Mouse (Mus musculus) forebrain, embryonic 11.5 days (tissue): Measurements from ENCODE around the gene Ankrd44. TPM values are rescaled to one million over a fixed set of nuclear protein-coding genes. Genes with fewer than 3 reads are reported as not detected.

ENCODE experiments used
- ATAC-seq: fragments of 200-750 bp; cut with Nextera tagmentation; replicated peaks from 2 replicates; pipeline ENCODE4 v1.8.0; 2017; ENCODE audit warnings: moderate TSS enrichment; ENCODE audit not compliant: low FRiP score
- DNase-seq: peaks from one replicate; pipeline ENCODE4 v3.0.0-alpha.2; 2017; ENCODE audit warnings: low spot score
- H3K27ac ChIP-seq: fragments of 300-500 bp; sonication (generic); 2 replicates; pipeline ENCODE4 v1.5.1; 2014; ENCODE audit warnings: low read depth, low read length
- H3K27me3 ChIP-seq: fragments of 300-500 bp; sonication (generic); 2 replicates; pipeline ENCODE4 v1.6.1; 2014; ENCODE audit warnings: mild to moderate bottlenecking, low read length, mixed read lengths; ENCODE audit not compliant: control insufficient read depth, insufficient read depth
- H3K36me3 ChIP-seq: fragments of 300-500 bp; sonication (generic); 2 replicates; pipeline ENCODE4 v1.6.1; 2014; ENCODE audit warnings: mild to moderate bottlenecking, low read length, moderate library complexity, mixed read lengths; ENCODE audit not compliant: control insufficient read depth, insufficient read depth
- H3K4me1 ChIP-seq: fragments of 300-500 bp; sonication (generic); replicated peaks from 2 replicates; pipeline ENCODE4 v1.6.1; 2014; ENCODE audit warnings: low read length, mixed read lengths; ENCODE audit not compliant: control insufficient read depth, insufficient read depth
- H3K4me2 ChIP-seq: fragments of 300-500 bp; sonication (generic); 2 replicates; pipeline ENCODE4 v1.6.1; 2014; ENCODE audit warnings: low read depth, mild to moderate bottlenecking, low read length, moderate library complexity, mixed read lengths; ENCODE audit not compliant: severe bottlenecking
- H3K4me3 ChIP-seq: fragments of 300-500 bp; sonication (generic); 2 replicates; pipeline ENCODE4 v1.5.1; 2014; ENCODE audit warnings: low read depth, low read length
- H3K9ac ChIP-seq: fragments of 300-500 bp; sonication (generic); 2 replicates; pipeline ENCODE4 v1.6.1; 2014; ENCODE audit warnings: low read length
- H3K9me3 ChIP-seq: fragments of 300-500 bp; sonication (generic); 2 replicates; pipeline ENCODE4 v1.6.1; 2016; ENCODE audit warnings: low read length, mixed read lengths; ENCODE audit not compliant: control insufficient read depth
- WGBS: fragments of 180-500 bp; shearing (Covaris S2); extraction: QIAGEN DNeasy Blood & Tissue Kit; methylation state at CpG from one replicate; pipeline ENCODE4 v1.1.7; 2014; 5-methylcytosine and 5-hydroxymethylcytosine counted together
- polyA plus RNA-seq: library from polyadenylated mRNA; unstranded; fragments of >200 nt; fragmentation: Nextera tagmentation; extraction: Ambion mirVana; gene quantifications from 2 replicates; pipeline ENCODE4 v1.2.1, GENCODE M21; 2014

Ankrd44 gene
- polyA plus RNA-seq, 1 experiment from 2014 or later, result 19.3 TPM

GRCm38 (mm10) chr1:54688441-54688840 is 237.7 kb downstream of the Ankrd44 start:
- DNase-seq, result no peak
- Histone ChIP-seq H3K4me2 (no peak overlapping the region), H3K4me3 (no peak overlapping the region), H3K9me3 (no peaks in the 10 kb centered on the region), H3K9ac (no peak overlapping the region), H3K27me3 (no peaks in the 10 kb centered on the region), H3K27ac (no peak overlapping the region), H3K36me3 (no peaks in the 10 kb centered on the region), H3K4me1 (no peaks in the 10 kb centered on the region)
- WGBS, result 85% methylated on average over 3 of the region's 3 CpGs
- no peak for ATAC-seq

GRCm38 (mm10) chr1:54684316-54684715 is 241.9 kb downstream of the Ankrd44 start:
- WGBS, result 89% methylated on average over 4 of the region's 4 CpGs
- Histone ChIP-seq H3K9ac (no peak overlapping the region), H3K9me3 (no peaks in the 10 kb centered on the region)

GRCm38 (mm10) chr1:54679556-54679955 is 246.6 kb downstream of the Ankrd44 start:
- WGBS, result 90% methylated on average over 1 of the region's 1 CpGs
- DNase-seq (no peak), ATAC-seq (no peak)
- no peaks in the 10 kb centered on the region for H3K27me3 ChIP-seq
- H3K27ac ChIP-seq, result no peak overlapping the region
- H3K4me3 ChIP-seq, result no peak overlapping the region
- H3K9ac ChIP-seq, result no peak overlapping the region
- no peaks in the 10 kb centered on the region for H3K36me3 ChIP-seq
- H3K4me2 ChIP-seq, result no peak overlapping the region
- H3K9me3 ChIP-seq, result no peaks in the 10 kb centered on the region
- peaks cover 3% of the 10 kb centered on the region; the same call in 1 of the 2 replicates for H3K4me1 ChIP-seq

More at GRCm38 (mm10) chr1:54684316-54684715, 241.9 kb downstream of the Ankrd44 start:
- Histone ChIP-seq H3K4me3 (no peak overlapping the region), H3K27me3 (no peaks in the 10 kb centered on the region), H3K36me3 (no peaks in the 10 kb centered on the region), H3K4me2 (no peak overlapping the region), H3K27ac (no peak overlapping the region), H3K4me1 (no peaks in the 10 kb centered on the region)
- DNase-seq, result no peak
- no peak for ATAC-seq

- ATAC-seq (no peak), DNase-seq (no peak)
- Histone ChIP-seq H3K27ac (no peak overlapping the region), H3K4me3 (no peak overlapping the region), H3K4me2 (no peak overlapping the region), H3K27me3 (no peaks in the 10 kb centered on the region), H3K9ac (no peak overlapping the region), H3K36me3 (no peaks in the 10 kb centered on the region), H3K4me1 (peaks cover 3% of the 10 kb centered on the region; the same call in 1 of the 2 replicates), H3K9me3 (no peaks in the 10 kb centered on the region)
- 83% methylated on average over 1 of the region's 1 CpGs for WGBS
These were observed 248.2 kb downstream of the Ankrd44 start for GRCm38 (mm10) chr1:54678037-54678436.

- 66% methylated on average over 5 of the region's 5 CpGs for WGBS
- ATAC-seq, result no peak
These were observed 250.7 kb downstream of the Ankrd44 start for GRCm38 (mm10) chr1:54675478-54675877.

GRCm38 (mm10) chr1:54667991-54668390 is 258.2 kb downstream of the Ankrd44 start:
- no peaks in the 10 kb centered on the region for H3K27me3 ChIP-seq
- no peak overlapping the region for H3K4me2 ChIP-seq
- ATAC-seq (no peak), DNase-seq (no peak)
- no peak overlapping the region for H3K9ac ChIP-seq
- H3K4me1 ChIP-seq, result no peaks in the 10 kb centered on the region
- WGBS, result 79% methylated on average over 2 of the region's 2 CpGs
- no peaks in the 10 kb centered on the region for H3K9me3 ChIP-seq
- no peak overlapping the region for H3K4me3 ChIP-seq
- H3K27ac ChIP-seq, result no peak overlapping the region
- no peaks in the 10 kb centered on the region for H3K36me3 ChIP-seq

More at GRCm38 (mm10) chr1:54675478-54675877, 250.7 kb downstream of the Ankrd44 start:
- Histone ChIP-seq H3K4me2 (no peak overlapping the region), H3K4me1 (peaks cover 3% of the 10 kb centered on the region; the same call in 1 of the 2 replicates), H3K9ac (no peak overlapping the region), H3K27ac (no peak overlapping the region), H3K4me3 (no peak overlapping the region), H3K36me3 (no peaks in the 10 kb centered on the region), H3K9me3 (no peaks in the 10 kb centered on the region), H3K27me3 (no peaks in the 10 kb centered on the region)
- DNase-seq, result no peak

- Histone ChIP-seq H3K4me3 (no peak overlapping the region), H3K9me3 (no peaks in the 10 kb centered on the region), H3K4me1 (no peaks in the 10 kb centered on the region), H3K27ac (no peak overlapping the region), H3K36me3 (no peaks in the 10 kb centered on the region), H3K9ac (no peak overlapping the region), H3K4me2 (no peak overlapping the region), H3K27me3 (no peaks in the 10 kb centered on the region)
- WGBS, result 62% methylated on average over 8 of the region's 8 CpGs
- ATAC-seq (0 out of 2 replicates have a peak, but pooled peaks have one; percentile 61), DNase-seq (no peak)
These were observed 260.4 kb downstream of the Ankrd44 start for GRCm38 (mm10) chr1:54665582-54666405.

- ATAC-seq (no peak), DNase-seq (no peak)
- H3K4me3 ChIP-seq, result no peak overlapping the region
- H3K9me3 ChIP-seq, result no peaks in the 10 kb centered on the region
- no peak overlapping the region for H3K9ac ChIP-seq
- H3K4me2 ChIP-seq, result no peak overlapping the region
- no peak overlapping the region for H3K27ac ChIP-seq
- H3K27me3 ChIP-seq, result no peaks in the 10 kb centered on the region
- no peaks in the 10 kb centered on the region for H3K36me3 ChIP-seq
- 50% methylated on average over 4 of the region's 4 CpGs for WGBS
- no peaks in the 10 kb centered on the region for H3K4me1 ChIP-seq
These were observed 261.1 kb downstream of the Ankrd44 start for GRCm38 (mm10) chr1:54665095-54665494.

- H3K9ac ChIP-seq, result no peak overlapping the region
- WGBS, result 91% methylated on average over 6 of the region's 6 CpGs
- H3K9me3 ChIP-seq, result no peaks in the 10 kb centered on the region
- no peaks in the 10 kb centered on the region for H3K27me3 ChIP-seq
- no peaks in the 10 kb centered on the region for H3K36me3 ChIP-seq
- no peak overlapping the region for H3K4me2 ChIP-seq
- DNase-seq (no peak), ATAC-seq (no peak)
- H3K4me1 ChIP-seq, result no peaks in the 10 kb centered on the region
- H3K27ac ChIP-seq, result no peak overlapping the region
- H3K4me3 ChIP-seq, result no peak overlapping the region
These were observed 265.5 kb downstream of the Ankrd44 start for GRCm38 (mm10) chr1:54660674-54661073.
